Mouse (Mus musculus) liver, adult 2 months (tissue): ENCODE results near the gene Galnt15.

Source experiments
- CTCF ChIP-seq: fragments of 200-500 bp; IDR thresholded peaks from 2 replicates; pipeline ENCODE4 v1.5.1; 2011; ENCODE audit warnings: low read depth, low read length, control low read depth
- POLR2A ChIP-seq: fragments of 200-500 bp; IDR thresholded peaks from 2 replicates; pipeline ENCODE4 v1.6.1; 2011; ENCODE audit warnings: low read length, control low read depth; ENCODE audit not compliant: insufficient read depth; ENCODE audit errors: extremely low read depth

DNA sequence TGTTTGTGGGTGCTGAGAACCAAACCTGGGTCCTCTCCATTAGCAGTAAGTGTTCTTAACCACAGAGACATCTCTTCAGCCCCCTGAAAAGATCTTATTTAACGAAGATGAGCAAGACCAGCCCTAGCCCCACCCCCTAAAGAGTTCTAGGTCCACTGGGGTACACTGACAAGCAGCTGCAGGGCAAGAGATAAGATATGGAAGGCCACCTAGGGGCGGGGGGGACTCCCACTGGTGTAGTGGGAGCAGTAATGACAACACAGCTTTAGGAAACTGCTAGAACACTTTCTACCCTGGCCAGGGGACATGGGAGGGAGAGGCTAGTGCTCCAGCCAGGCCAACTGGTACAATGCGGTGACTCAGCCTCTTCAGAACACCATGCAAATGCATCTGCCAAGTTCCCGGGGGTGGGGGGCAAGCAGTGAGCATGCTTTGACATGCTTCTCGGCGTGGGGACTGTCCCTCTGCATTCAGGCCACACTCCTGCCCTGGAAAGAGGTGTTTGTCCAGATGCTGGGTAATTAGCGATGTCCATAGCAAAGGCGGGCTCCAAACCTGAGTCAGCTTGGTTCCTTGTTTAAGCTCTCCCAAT, 9.0 kb downstream of the Galnt15 start:
- TF ChIP-seq POLR2A (no peak), CTCF (no peak)
